Mouse (Mus musculus) T-helper 17 cell (primary cell): ENCODE measurements around the gene Adgre4.

Experiments
- in situ Hi-C, 2 experiments: fragments of 300-600 bp; cut with MboI, MseI; formaldehyde crosslinking; loops; 1 replicate in 1 of 2; 2 replicates in 1 of 2; pipeline ENCODE4 v1.15.1; 2025; ENCODE audit warnings: high pct_unique_total_duplicates in 2 of 2

Adgre4 gene

DNA sequence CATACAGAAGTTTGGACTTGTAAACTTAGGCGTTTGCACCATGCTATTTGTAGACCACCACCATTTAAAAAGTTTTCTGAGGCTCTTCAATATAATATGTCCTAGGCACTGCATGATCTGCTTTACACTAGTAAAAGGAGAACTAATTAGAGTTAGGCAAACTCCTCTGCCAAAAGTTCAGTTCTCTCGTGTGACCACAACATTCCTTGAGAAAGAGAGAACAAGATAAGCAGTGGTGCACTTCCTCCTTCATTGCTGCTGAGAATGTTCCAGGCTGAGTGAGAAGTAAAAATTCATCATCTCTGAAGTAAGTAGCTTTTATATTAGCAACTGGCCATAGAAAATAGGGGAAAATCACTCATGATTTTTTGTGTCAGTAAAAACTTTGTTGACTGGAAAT, at the start of gene Adgre4:
Adgre4 (plus strand) TSS at position 199 of the 400 bp plus-strand sequence.
- in situ Hi-C loops, result loop anchor here in 1 of 2 experiments (10.0 kb wide), 1 partner anchor 1245 kb away; no protein-coding TSS in a partner anchor

DNA sequence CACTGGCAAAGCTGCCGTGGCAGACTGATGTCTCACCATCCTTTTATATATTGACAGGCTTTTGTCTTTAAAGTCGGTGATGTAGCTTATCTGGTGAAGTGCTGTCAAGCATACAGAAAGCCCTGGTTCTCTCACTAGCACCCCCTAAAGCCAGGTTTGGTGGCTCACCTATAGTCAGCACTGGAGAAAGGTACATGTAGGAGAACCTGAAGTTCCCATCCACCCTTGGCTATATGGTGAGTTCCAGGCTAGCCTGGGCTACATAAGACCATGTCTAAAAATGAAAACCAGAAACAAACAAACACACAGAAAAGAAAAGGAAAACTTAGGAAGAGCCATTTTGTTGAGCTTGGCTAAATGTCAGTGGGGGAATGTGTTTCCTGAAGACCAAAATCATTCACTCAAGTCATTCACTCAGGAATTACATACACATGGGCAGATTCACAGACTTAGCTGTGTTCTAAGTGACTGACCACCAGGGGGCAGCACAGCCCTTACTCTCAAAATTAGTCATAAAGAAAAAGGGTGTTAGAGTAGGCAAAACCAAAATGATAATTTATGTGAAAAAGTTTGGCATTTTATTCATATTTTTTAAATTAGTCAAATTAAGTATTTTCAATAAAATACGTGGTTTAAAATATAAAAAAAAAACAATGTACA, 47.5 kb upstream of the Adgre4 start:
- in situ Hi-C loops, result loop anchor here in 1 of 2 experiments (25.0 kb wide), 2 partner anchors 560 to 1585 kb away; partner anchors contain the start of genes Fem1a and Vav1

GRCm38 (mm10) chr17:55702865-55703264, 46.9 kb upstream of the Adgre4 start:
- in situ Hi-C loops, result loop anchor here in 1 of 2 experiments (25.0 kb wide), 2 partner anchors 559 to 1584 kb away; partner anchors contain the start of genes Fem1a and Vav1

DNA sequence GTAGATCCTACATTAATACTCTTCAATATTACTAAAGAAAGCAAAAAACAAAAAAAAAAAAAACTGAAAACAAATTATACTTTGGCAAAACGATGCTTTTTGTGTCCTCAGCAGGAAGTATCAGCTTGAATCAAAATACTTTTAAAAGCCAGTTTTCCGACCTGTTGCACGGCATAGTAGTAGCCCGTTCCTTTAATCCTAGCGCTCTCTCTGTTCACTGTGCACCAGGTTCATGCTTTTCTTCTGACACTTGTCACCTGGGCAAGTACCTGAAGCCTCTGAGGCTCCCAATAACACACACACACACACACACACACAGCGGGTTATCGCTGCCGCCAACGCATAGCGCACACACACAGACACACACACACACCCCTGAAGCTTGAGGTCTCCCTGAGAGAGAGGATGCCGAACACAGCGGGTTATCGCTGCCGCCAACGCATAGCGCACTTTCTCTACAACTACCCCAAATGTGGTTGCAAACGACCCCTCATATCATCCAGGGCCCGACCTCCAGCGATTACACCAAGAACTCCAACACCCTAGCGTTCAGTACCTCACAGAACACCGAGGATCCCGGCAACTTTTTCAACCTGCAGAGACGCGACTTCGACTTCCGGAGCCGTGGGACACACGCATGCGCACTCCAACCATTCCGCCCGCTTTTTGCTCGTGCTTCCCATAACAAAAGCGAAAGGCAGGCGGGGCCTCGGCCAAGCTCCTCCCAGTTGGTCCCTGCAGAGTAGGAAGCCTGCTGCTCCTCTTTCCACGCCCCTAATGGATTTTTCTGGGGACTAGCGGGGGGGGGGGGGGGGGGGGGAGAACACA, 37.6 kb upstream of the Adgre4 start, which contains the start of gene Pot1b:
Pot1b (minus strand) TSS at position 645 of the 828 bp plus-strand sequence.
- in situ Hi-C loops, result loop anchor here in 1 of 2 experiments (5.0 to 25.0 kb wide), 4 partner anchors 165 to 1575 kb away; partner anchors contain the start of genes Fem1a, Vav1 and Zfp119a

- in situ Hi-C loops, result loop anchor here in 1 of 2 experiments (25.0 kb wide), 2 partner anchors 541 to 1566 kb away; partner anchors contain the start of genes Fem1a and Vav1
Observed at GRCm38 (mm10) chr17:55721270-55721669, 28.5 kb upstream of the Adgre4 start.

DNA sequence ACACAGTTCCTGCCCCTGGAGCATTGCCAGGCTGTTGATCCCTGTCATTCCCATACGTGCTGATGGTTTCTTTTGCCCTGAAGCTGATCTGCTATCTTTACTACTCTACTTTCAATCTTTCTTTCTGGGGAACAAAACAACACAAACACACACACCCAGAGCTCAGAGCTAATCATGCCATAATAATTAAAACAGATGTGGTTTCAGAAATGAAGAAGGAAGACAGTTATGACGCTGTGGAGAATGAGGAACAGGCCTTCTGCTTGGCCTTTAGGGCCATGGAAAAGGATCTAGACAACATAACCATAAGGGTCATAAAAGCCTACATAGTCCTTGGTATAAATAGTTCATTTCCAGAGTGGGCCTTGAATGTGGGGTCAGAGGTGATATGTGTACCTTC, 27.5 kb upstream of the Adgre4 start:
- in situ Hi-C loops, result loop anchor here in 1 of 2 experiments (25.0 kb wide), 2 partner anchors 540 to 1565 kb away; partner anchors contain the start of genes Fem1a and Vav1

- in situ Hi-C loops, result no loop called here
Observed at GRCm38 (mm10) chr17:55726193-55726592, 23.6 kb upstream of the Adgre4 start.

- in situ Hi-C loops, result no loop called here
Observed at GRCm38 (mm10) chr17:55736675-55737074, 13.1 kb upstream of the Adgre4 start.

DNA sequence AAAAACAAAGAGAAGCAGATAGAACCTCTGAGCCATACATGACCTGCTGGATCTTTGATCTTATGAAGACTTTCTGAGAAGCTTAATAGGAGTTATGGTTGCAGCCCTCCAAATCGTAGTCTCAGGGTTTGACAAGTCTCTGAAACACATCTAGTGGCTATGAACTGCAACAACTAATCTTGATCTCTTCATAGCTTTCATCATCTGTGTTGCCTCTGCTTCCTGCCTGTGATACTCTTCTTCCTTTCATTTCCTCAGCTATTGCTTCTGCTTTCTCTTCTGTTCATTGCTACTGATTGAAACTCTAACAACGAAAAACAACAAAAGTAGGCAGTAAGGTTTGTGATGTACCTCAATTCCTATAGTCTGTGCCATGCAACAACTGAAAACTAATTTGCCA, 1.4 kb downstream of the Adgre4 start:
- in situ Hi-C loops, result no loop called here

DNA sequence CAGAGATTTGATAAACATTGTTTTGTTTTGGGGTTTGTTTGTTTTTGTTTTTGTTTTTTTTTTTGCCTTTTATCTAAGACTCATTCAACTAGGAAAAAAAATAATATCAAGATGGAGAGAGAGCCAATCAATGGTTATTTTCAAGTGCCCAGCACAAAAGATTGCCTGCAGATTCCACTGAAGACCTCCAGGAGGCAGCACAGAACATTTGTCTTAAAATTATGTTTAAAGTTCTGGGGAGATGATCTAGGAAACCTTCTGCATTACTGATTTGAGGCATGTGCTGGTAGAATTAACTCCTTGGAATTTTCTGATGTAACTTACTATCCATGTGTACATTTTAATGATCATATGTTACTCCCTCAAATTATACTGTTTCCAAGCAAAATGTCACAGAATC, 63.9 kb downstream of the Adgre4 start:
- in situ Hi-C loops, result no loop called here

- in situ Hi-C loops, result no loop called here
Observed at GRCm38 (mm10) chr17:55816853-55817252, 67.1 kb downstream of the Adgre4 start.

DNA sequence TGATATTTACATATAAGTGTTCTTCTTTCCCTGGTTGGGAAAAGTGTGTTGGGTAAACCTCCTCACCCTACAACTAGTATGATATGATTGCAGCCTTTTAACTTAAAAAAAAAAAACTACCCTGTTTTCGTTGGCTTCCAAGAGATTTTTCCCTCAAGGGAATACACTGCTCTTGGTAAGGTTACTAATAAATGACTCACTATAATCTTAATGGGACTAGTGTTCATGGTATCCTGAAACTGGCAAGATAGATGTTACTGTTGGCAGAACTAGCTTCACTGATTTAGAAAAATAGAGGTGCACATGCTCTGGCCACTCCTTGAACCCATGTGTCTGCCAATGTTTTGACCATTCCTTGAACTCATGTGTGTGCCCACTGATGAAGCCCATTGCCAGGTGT, 71.8 kb downstream of the Adgre4 start:
- in situ Hi-C loops, result loop anchor here in 1 of 2 experiments (5.0 kb wide), 1 partner anchor 41 kb away; no protein-coding TSS in a partner anchor

GRCm38 (mm10) chr17:55843067-55843466, 93.3 kb downstream of the Adgre4 start:
- in situ Hi-C loops, result no loop called here

DNA sequence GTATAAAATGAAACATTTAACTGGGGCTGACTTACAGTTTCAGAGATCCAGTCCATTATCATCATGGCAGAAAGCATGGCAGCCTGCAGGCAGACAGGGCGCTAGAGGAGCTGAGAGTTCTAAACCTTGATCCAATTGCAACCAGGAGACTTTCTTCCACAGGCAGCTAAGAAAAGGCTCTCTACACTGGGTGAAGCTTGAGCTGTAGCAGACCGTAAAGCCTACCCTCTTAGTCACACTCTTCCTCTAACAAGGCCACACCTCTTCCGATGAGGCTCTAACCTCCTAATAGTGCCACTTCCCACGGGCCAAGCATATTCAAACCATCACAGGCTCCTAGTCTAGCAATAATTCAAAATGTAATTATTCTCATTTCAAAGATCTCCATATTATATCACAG, 127.4 kb downstream of the Adgre4 start:
- in situ Hi-C loops, result loop anchor here (5.0 kb wide), 2 partner anchors 55 to 165 kb away; partner anchors contain the start of gene Pot1b (in 1 of the 2)

DNA sequence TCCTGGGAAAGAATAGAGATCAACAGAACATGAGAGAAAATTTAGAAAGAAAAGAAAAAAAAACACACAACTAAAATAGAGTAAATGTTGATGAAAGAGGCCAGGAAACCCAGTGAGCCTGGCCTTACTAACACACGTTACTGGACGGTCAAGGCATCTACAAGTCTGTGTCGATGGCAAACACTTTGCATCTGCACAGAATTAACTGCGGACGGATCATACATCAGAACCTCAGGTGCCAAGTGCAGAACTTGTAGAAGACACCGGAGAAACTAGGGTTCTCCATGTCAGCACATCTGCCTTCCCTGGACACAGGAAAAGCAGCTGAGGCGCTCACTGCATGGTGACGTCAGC, 128.5 kb downstream of the Adgre4 start:
- in situ Hi-C loops, result loop anchor here (5.0 kb wide), 2 partner anchors 54 to 166 kb away; partner anchors contain the start of gene Pot1b (in 1 of the 2)

DNA sequence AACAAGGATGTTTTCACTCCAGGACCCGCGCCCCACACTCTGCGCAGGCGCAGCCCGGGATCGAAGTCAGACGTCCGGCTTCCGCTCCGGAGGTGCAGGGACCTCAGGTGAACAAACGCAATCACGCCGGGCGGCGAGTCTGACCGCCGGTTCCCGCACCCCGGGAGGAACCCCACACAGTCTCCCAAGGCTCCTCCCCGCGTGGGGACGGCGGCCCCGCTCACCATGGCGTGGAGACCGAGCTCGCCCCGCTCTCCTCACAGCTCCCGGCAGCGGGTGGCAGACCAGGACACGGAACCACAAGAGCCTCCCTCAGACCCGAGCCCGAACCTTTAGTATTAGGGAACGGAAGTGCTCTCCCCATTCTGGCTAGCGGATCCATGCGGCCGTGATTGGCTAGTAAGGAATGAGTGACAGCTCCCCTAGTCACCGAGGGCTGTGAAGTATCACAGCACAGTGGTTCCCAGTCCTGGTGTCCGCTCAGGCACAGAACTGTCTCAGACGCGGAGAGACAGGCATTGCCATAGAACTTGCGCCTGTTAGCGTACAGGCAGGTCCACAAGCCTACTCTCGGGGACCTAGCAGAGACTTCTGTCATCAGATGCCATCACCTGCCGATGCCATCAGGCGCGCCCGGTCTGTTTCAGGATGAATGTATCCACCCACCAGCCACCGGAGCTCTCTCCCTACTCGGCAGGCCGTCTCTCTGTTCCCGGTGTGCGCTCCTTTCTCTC, 129.0 kb downstream of the Adgre4 start, which contains the start of gene Zfp119a:
Zfp119a (minus strand) TSS at position 295 of the 734 bp plus-strand sequence.
- in situ Hi-C loops, result loop anchor here (5.0 kb wide), 2 partner anchors 53 to 167 kb away; partner anchors contain the start of gene Pot1b (in 1 of the 2)

- in situ Hi-C loops, result no loop called here
Observed at GRCm38 (mm10) chr17:55883631-55884030, 133.8 kb downstream of the Adgre4 start.

DNA sequence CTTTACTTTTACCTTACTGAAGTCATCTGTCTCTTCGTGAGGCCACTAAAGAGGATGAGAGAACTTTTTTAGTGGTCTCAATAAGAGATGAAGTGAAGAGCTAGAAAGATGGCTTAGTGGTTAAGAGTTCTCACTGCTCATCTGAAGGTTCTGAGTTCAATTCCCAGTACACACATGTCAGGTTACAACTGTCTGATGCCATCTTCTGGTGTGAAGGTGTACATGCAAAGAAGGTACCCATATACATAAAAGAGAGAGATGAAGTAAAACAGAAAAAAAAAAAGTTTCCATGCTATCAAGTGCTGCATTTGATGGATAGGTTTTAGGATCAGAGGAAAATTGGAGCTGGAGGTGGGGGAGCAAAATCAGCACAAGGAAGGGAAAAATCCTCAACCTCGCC, 135.1 kb downstream of the Adgre4 start:
- in situ Hi-C loops, result no loop called here

- in situ Hi-C loops, result loop anchor here (5.0 kb wide), 2 partner anchors 40 to 55 kb away; partner anchors contain the start of gene Zfp119b (in 1 of the 2)
Observed at GRCm38 (mm10) chr17:55892406-55892955, 142.7 kb downstream of the Adgre4 start.

DNA sequence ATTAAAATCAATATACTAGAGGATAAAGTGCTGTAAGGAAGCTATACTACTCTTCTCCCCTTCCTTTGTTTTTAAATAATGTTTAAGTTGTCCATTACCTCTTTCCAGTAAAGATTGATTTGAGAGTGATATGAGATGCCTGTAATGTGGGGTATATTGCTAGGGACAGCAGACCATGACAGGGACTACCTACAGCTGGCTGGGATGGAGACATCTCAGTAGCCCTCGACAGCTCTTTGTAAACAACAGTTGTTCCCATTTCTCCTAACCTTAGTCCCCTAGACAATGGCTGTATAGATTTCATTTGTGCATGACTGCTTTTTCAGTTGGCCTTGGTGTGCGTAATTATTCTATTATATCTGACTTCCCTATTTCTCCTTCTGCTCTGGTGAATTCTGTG, 153.3 kb downstream of the Adgre4 start:
- in situ Hi-C loops, result no loop called here
